Mouse (Mus musculus) gastrocnemius, postnatal 25 days (tissue): Measurements from ENCODE around the gene Gpr37l1. TPM values are rescaled to one million over a fixed set of nuclear protein-coding genes. Genes with fewer than 3 reads are reported as not detected.
"Not testable (repeated sequence)": the region's sequence is repeated elsewhere in the genome, so short reads cannot be mapped to it uniquely, and the experiment has no call there.

Experiments
- DNase-seq: peaks from one replicate; pipeline ENCODE4 v3.0.0; 2022
- total RNA-seq, 2 experiments: library from RNA; stranded (reverse); gene quantifications; 1 replicate in 1 of 2; 2 replicates in 1 of 2; pipeline ENCODE4 v1.2.3; 2021

The Gpr37l1 gene
- total RNA-seq, 2 experiments from 2014 or later: 0.59 to 0.83 TPM

- no peak for DNase-seq
These were observed 42.7 kb downstream of the Gpr37l1 start for GRCm38 (mm10) chr1:135124573-135125363.

- no peak for DNase-seq
These were observed 54.8 kb downstream of the Gpr37l1 start for GRCm38 (mm10) chr1:135112661-135113060.

GRCm38 (mm10) chr1:135111271-135111670 is 56.2 kb downstream of the Gpr37l1 start:
- DNase-seq: not testable (repeated sequence)

Other genes with a start within 250 kb of the Gpr37l1 start
- gene Ppp1r12b, start 211.7 kb downstream of the Gpr37l1 start, total RNA-seq: 100 to 1,000 TPM; 193 to 200 TPM
- gene Ube2t, start 205.1 kb downstream of the Gpr37l1 start, total RNA-seq: 1 to 10 TPM; 6.5 to 8.7 TPM
- under 1 TPM; 0.51 to 0.54 TPM for gene Lgr6, start 62.4 kb downstream of the Gpr37l1 start, total RNA-seq
- gene Ptpn7, start 35.0 kb downstream of the Gpr37l1 start, total RNA-seq: under 1 TPM; 0.20 to 0.38 TPM
- gene Arl8a, start 20.9 kb downstream of the Gpr37l1 start, total RNA-seq: 10 to 100 TPM; 14.9 to 15.7 TPM
- gene Elf3, start 90.9 kb upstream of the Gpr37l1 start, total RNA-seq: under 1 TPM in 1 of 2 experiments, not detected in 1; 0.18 TPM
- gene Rnpep, start 116.4 kb upstream of the Gpr37l1 start, total RNA-seq: 10 to 100 TPM; 12.0 to 12.9 TPM
- gene Timm17a, start 146.1 kb upstream of the Gpr37l1 start, total RNA-seq: 100 to 1,000 TPM; 282 to 296 TPM
- 10 to 100 TPM in 1 of 2 experiments, 1 to 10 TPM in 1; 3.0 to 10.9 TPM for gene Lmod1, start 157.1 kb upstream of the Gpr37l1 start, total RNA-seq
- gene Shisa4, start 207.6 kb upstream of the Gpr37l1 start, total RNA-seq: 100 to 1,000 TPM; 236 to 261 TPM